Mouse (Mus musculus) erythroblast, adult 5-6 weeks (primary cell): ENCODE measurements around the gene Ppp1r18. TPM values are rescaled to one million over a fixed set of nuclear protein-coding genes. Genes with fewer than 3 reads are reported as not detected.
"Not testable (repeated sequence)": the region's sequence is repeated elsewhere in the genome, so short reads cannot be mapped to it uniquely, and the experiment has no call there.

ENCODE experiments used
- ATAC-seq: replicated peaks from 2 replicates; pipeline ENCODE4 v1.8.0; 2016; ENCODE audit warnings: moderate number of reproducible peaks, mild to moderate bottlenecking, moderate TSS enrichment, inconsistent platforms; ENCODE audit not compliant: poor library complexity, low FRiP score, severe bottlenecking
- total RNA-seq, 2 experiments: library from RNA; stranded (forward) in 1 of 2; stranded (reverse) in 1 of 2; fragments of 150-400 nt in 1 of 2; fragments of 200-764, 138-1000 nt in 1 of 2; gene quantifications; 2 replicates each; pipeline versions ENCODE4 v1.2.3 to v1.2.4; 2015 to 2017; ENCODE audit warnings: low replicate concordance in 2 of 2

Gene Ppp1r18
- total RNA-seq, 2 experiments from 2014 or later = 13.4 to 22.5 TPM

GRCm38 (mm10) chr17:35836178-35836965, 29.0 kb upstream of the Ppp1r18 start:
- peak; percentile 31 for ATAC-seq

DNA sequence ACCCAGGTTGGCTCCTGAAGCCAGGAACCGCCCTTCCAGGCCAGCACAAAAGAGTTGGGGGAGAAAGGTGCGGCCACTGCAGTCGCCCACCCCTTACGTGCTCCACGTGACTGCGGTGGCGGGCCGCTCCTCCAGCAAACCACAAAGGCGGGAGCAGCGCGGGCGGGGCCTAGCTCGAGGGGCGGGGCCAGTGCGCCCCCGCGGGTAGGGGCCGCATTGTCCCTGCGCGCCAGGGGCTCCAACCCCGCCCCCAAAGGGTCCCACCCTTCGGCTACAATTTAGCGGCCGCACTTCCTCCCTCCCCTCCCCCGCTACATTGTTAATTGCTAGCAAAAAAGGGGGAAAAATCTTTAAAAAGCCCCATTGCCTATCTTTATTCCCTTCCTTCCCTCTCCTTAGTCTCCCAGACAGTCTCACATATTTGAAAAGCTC, 28.4 kb upstream of the Ppp1r18 start:
- ATAC-seq = 0 out of 2 replicates have a peak, but pooled peaks have one; percentile 15

DNA sequence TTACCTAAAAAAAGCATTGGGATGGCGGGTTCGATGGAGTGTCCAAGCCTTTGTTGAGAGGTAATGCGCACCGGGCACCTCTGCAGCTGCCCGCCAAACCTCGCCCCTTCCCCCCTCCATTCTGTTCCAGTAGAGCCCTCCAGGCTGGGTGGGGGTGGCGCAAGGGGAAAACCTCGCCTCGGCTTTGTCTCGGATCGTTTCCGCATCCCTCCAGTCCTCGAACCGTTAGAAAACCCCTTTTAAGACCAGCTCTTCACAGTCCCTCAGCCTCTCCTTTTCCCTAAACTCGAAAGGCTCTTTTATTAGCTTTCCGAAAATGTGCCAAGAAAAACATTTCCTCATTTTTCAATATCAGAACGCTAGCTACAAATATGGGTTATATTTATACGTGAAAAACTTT, 27.9 kb upstream of the Ppp1r18 start:
- no peak for ATAC-seq

GRCm38 (mm10) chr17:35838122-35838544, 27.3 kb upstream of the Ppp1r18 start, which contains the start of gene Tubb5:
Gene Tubb5 (minus strand): TSS chr17:35838306.
- peak; percentile 55 for ATAC-seq

GRCm38 (mm10) chr17:35838570-35838969, 26.8 kb upstream of the Ppp1r18 start:
- ATAC-seq = no peak

DNA sequence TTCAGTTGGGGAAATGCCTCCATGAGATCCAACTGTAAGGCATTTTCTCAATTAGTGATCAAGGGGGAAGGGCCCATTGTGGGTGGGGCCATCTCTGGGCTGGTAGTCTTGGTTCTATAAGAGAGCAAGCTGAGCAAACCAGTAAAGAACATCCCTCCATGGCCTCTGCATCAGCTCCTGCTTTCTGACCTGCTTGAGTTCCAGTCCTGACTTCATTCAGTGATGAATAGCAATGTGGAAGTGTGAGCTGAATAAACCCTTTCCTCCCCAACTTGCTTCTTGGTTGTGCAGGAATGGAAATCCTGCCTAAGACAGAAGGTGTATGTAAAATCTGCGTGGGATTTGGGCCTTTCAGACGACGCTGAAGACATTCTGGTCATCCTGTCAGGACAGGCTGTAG, 26.4 kb upstream of the Ppp1r18 start:
- ATAC-seq = not testable (repeated sequence)

DNA sequence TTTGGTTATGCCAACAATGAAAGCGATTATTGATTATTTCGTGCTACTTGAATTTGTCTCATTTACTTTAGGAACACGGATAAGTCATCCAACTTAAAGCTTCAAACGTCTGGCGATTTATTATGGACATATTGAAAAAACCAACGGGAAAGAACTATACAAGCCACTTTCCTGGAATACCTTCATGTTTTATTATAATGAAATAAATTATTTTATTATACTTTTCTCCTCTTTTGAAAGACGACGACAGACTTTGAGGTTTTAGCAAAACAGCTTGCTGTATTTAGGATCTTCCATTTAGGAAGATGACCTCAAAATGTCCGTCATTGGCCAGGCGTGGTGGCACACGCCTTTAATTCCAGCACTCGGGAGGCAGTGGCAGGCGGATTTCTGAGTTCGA, 24.8 kb upstream of the Ppp1r18 start:
- ATAC-seq = no peak

- peak; percentile 76 for ATAC-seq
Measured at GRCm38 (mm10) chr17:35841076-35841950, 24.1 kb upstream of the Ppp1r18 start, which contains the start of gene Mdc1. Gene Mdc1 (plus strand): TSS chr17:35841515.

- ATAC-seq = no peak
Measured at GRCm38 (mm10) chr17:35842006-35842405, 23.4 kb upstream of the Ppp1r18 start.

DNA sequence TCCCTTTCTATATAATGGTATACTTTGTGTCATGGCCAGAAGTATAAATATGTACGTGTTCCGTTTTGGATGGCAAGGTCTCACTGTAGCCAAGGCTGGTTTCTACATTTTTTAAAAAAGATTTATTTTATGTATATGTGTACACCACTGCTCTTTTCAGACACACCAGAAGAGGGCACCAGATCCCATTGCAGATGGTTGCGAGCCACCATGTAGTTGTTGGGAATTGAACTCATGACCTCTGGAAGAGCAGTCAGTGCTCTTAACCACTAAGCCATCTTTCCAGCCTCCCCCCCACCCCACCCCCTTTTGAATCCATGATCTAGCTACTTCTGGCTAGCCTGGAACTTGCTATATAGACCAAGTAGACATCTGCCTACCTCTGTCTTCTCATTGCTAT, 21.9 kb upstream of the Ppp1r18 start:
- ATAC-seq = no peak

DNA sequence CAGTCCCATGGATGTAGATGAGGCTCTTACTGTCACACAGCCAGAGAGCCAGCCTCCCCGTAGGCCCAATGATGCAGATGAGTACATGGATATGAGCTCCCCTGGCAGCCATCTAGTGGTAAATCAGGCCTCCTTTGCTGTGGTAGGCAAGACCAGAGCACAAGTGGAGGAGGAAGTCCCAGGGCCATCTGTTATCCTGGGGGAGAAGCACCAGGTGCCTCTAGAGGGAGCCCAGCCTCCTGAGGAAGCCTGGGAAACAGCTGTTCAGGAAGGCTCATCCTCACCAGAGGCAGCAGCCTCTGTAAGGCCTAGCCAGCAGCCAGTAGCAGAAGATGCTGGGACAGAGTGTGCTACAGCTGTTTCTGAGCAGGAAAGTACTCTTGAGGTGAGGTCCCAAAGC, 17.3 kb upstream of the Ppp1r18 start:
- ATAC-seq = 0 out of 2 replicates have a peak, but pooled peaks have one; percentile 20

GRCm38 (mm10) chr17:35850974-35851373, 14.4 kb upstream of the Ppp1r18 start:
- ATAC-seq = peak; percentile 66

DNA sequence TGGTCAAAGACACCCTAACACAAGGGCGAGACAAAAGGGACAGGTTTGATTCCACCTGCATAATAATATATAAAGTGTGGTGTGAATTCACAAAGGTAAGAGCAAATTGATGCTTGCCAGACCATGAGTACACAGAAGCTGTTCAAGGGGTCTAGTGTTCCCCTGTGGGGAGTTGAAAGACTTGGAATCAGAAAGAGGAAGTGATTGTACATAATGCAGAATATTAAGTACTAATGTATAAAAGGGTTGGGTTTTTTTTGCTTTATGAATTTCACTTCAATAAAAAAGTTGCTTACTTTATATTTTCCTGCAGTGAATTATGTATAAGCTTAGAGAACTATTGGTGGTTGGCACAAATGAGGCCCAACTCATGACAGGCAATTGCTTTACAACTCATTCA, 6.0 kb upstream of the Ppp1r18 start:
- ATAC-seq = no peak

GRCm38 (mm10) chr17:35859835-35860234, 5.6 kb upstream of the Ppp1r18 start:
- no peak for ATAC-seq

DNA sequence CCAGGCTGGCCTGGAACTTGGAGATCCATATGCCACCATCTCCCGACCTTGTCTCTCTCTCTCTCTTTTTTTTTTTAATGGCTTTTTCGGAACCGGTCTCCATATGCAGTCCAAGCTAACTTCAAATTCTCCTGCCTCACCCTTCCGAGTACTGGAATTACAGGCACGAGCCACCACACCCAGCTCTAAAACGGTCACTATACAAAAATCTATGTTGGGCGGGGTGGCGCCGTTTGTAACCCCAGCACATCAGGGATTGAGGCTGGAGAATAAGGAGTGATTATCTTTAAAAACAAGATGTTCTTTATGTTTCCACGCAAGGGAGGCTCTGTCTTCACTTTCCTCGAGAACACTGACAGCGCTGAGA, 4.6 kb upstream of the Ppp1r18 start:
- peak; percentile 48 for ATAC-seq

DNA sequence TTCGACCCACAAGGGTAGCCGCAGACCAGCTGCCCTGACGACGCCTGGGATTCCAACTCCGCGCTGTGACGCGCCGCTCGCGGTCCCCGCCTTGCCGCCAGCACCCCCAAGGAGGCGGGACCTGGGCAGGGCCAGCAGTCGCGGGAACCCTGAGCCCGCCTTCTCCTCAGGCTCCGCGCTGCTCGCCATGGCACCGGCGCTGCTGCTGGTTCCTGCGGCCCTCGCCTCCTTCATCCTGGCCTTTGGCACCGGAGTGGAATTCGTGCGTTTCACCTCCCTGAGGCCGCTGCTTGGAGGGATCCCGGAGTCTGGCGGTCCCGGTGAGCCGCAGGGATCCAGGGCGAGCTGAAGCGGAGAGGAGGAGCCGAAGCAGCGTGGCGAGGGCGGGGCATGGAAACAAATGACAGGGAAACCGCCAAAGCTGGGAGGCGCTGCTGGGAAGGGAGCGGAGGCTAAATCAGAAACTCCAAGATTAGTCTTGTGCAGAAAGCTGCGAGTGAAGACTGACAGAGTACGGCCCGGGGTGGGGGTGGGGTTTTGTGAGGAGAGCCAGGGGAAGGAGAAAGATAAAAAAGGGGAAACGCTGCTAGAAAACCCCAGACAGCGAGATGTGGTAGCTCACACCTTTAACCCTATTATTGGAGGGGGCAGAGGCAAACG, 4.1 kb upstream of the Ppp1r18 start, which contains the start of gene Nrm:
Nrm (plus strand) TSS at position 121 of the 660 bp plus-strand sequence.
- ATAC-seq = peak; percentile 94

- ATAC-seq = no peak
Measured at GRCm38 (mm10) chr17:35864832-35865353, 500 bp upstream of the Ppp1r18 start.

DNA sequence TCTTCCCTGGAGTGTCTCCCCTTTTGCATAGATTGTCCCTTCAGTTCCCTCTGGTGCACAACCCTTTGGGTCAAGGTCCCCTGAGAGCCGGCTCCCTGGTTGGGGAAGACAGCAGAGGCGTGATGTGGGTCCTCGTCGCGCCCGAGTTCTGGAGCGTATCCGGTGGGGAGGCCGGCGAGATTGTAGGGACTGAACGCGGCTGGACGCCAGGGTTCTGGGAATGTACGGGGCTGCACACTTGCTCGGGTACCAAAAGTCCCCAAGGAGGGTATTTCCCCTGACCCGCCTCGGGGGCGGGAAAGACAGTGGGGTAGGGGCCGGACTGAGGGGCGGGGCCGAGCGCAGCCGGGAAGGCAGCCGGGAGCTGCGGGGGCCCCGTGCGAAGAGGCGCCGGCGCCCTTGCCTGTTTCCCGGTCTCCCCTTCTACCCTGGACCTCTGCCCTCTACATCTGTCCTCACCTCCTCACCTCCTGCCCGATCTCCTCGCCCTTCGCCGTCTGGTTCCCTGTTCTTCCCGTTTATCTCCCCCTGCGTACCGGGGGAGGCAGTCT, 963 bp downstream of the Ppp1r18 start:
- no peak for ATAC-seq
